28 mouse cellular contexts compared by ENCODE assay signal in genomic region chr14:95872020-95872419, GRCm38 (mm10). TPM values are rescaled to one million over a fixed set of nuclear protein-coding genes. Genes with fewer than 3 reads are reported as not detected.
A peak's percentile ranks its signal among the peaks of the same experiment; 100 is the strongest.
DNase-seq lines count a peak whose midpoint lies in the region; ATAC-seq and TF ChIP-seq lines count a peak whose summit lies in the region.
"Had no signal": no experiment of that assay in that cellular context is flagged by ENCODE, and none has a peak within 500 bp of the region (broad histone marks: within the 10 kb centered on the region; RNA-seq: fewer than 3 reads in every experiment).

No protein-coding gene starts in this region.

- no peaks in the 10 kb centered on the region for H3K9me3 ChIP-seq in lung, embryonic 14.5 days (ENCODE audit: low read depth, low read length)
- H3K9me3 ChIP-seq in MEL (replicated peaks; ENCODE audit: insufficient read depth, low read length), result no peaks in the 10 kb centered on the region

- H3K79me2 ChIP-seq in MEL (ENCODE audit: control insufficient read depth, insufficient read depth, low read length, poor library complexity), result no peaks in the 10 kb centered on the region

- no peak overlapping the region for H3K4me3 ChIP-seq in lung, embryonic 14.5 days (ENCODE audit: low read depth, low read length)
- no peak overlapping the region for H3K4me3 ChIP-seq in MEL (ENCODE audit: control insufficient read depth in 1 of 2, insufficient read depth in 1 of 2, low read depth in 2 of 2, low read length in 2 of 2)

- no peak overlapping the region for H3K4me2 ChIP-seq in lung, embryonic 14.5 days

- no peak overlapping the region for H3K9ac ChIP-seq in lung, embryonic 14.5 days
- no peak overlapping the region for H3K9ac ChIP-seq in MEL (ENCODE audit: control insufficient read depth, low read depth, low read length, poor library complexity, severe bottlenecking)

- H3K27me3 ChIP-seq in lung, embryonic 14.5 days (ENCODE audit: insufficient read depth, low read length), result no peaks in the 10 kb centered on the region
- H3K27me3 ChIP-seq in MEL (ENCODE audit: control insufficient read depth in 1 of 2, insufficient read depth in 2 of 2, low read length in 2 of 2), result no peaks in the 10 kb centered on the region
- H3K27me3 ChIP-seq: CH12.LX, Patski had no signal

- H3K27ac ChIP-seq in lung, embryonic 14.5 days (ENCODE audit: low read depth), result no peak overlapping the region
- H3K27ac ChIP-seq in MEL (ENCODE audit: control insufficient read depth, low read depth, low read length), result no peak overlapping the region

- TF ChIP-seq CTCF in lung, embryonic 14.5 days (IDR thresholded peaks at IDR 0.05; ENCODE audit: low read depth), result no peak
- no peak for TF ChIP-seq CTCF in MEL (IDR thresholded peaks at IDR 0.05 in 2 of 3, conservative IDR thresholded peaks at IDR 0.05 in 1 of 3; ENCODE audit: control insufficient read depth in 1 of 3, insufficient read depth in 1 of 3, low read depth in 2 of 3, low read length in 3 of 3, poor library complexity in 1 of 3, severe bottlenecking in 1 of 3)

- TF ChIP-seq EP300 in MEL (IDR thresholded peaks at IDR 0.05; ENCODE audit: low read depth in 1 of 2, low read length in 2 of 2), result peak; percentile 41 to 44; a peak in 2 of 4 replicates

- no peak for TF ChIP-seq POLR2A in MEL (IDR thresholded peaks at IDR 0.05; ENCODE audit: control insufficient read depth in 1 of 2, insufficient read depth in 1 of 2, low read depth in 1 of 2, low read length in 2 of 2, poor library complexity in 1 of 2)

- WGBS in lung, embryonic 14.5 days, result 47% methylated on average over 5 of the region's 5 CpGs

- peak; percentile 62 for ATAC-seq in lung, embryonic 14.5 days (ENCODE audit: insufficient read depth)
- ATAC-seq: activated CD4-positive, CD25-positive, alpha-beta regulatory T cell, adult 4 months; CD4-positive, CD25-positive, alpha-beta regulatory T cell, adult 4 months; Patski had no signal

- no peaks in the 10 kb centered on the region for H3K4me1 ChIP-seq in lung, embryonic 14.5 days (ENCODE audit: insufficient read depth)
- 0 out of 4 replicates have a peak, but pooled peaks cover 0 to 3% of the 10 kb centered on the region in 2 experiments for H3K4me1 ChIP-seq in MEL (ENCODE audit: control insufficient read depth in 1 of 2, insufficient read depth in 2 of 2, low read length in 2 of 2)

- H3K36me3 ChIP-seq in lung, embryonic 14.5 days (ENCODE audit: insufficient read depth), result no peaks in the 10 kb centered on the region
- peaks cover 0 to 6% of the 10 kb centered on the region in 2 experiments; a peak in 2 of 4 replicates for H3K36me3 ChIP-seq in MEL (ENCODE audit: control insufficient read depth in 1 of 2, insufficient read depth in 2 of 2, low read length in 2 of 2)
- H3K36me3 ChIP-seq: G1E had no signal

- peak; percentile 11 for DNase-seq in lung, embryonic 14.5 days
- DNase-seq in lung, postnatal 4 days, result no peak
- peak; percentile 42 for DNase-seq in MEL (ENCODE audit: low read depth, low spot score)
- DNase-seq in MEL-GATA-1-ER (ENCODE audit: extremely low read depth, low read depth), result peak; percentile 6
- no peak for DNase-seq in kidney, adult 9 months
- DNase-seq in layer of hippocampus, postnatal 36 days, result no peak
- DNase-seq: adrenal gland, adult 2 months; adrenal gland, adult 8-10 months; adrenal gland, postnatal 10 days; adrenal gland, postnatal 14 days; adrenal gland, postnatal 25 days; adrenal gland, postnatal 36 days; B cell, adult 2 months; cerebellum, adult 11 months; cerebellum, adult 11-12 months; cerebellum, adult 18-20 months; cerebellum, adult 2 months; cerebellum, adult 8-10 months had no signal

- no peak for TF ChIP-seq RAD21 in MEL (IDR thresholded peaks at IDR 0.05; ENCODE audit: low read depth, low read length)

TF ChIP-seq in MEL, 35 proteins besides CTCF, POLR2A, EP300 and RAD21:
- TF ChIP-seq MYB (IDR thresholded peaks at IDR 0.05; ENCODE audit: low read depth, low read length), result no peak
- peak; percentile 39; the same call in 1 of the 2 replicates for TF ChIP-seq GATA1 (IDR thresholded peaks at IDR 0.05; ENCODE audit: low read depth, low read length)
- no peak for TF ChIP-seq SIN3A (IDR thresholded peaks at IDR 0.05; ENCODE audit: low read length)
- peak; percentile 72; the same call in 1 of the 2 replicates for TF ChIP-seq ELF1 (IDR thresholded peaks at IDR 0.05; ENCODE audit: low read depth, low read length)
- no peak for TF ChIP-seq GABPA (IDR thresholded peaks at IDR 0.05; ENCODE audit: low read depth, low read length)
- no peak for TF ChIP-seq NRF1 (IDR thresholded peaks at IDR 0.05; ENCODE audit: insufficient read depth, low read depth, low read length, poor library complexity, severe bottlenecking)
- no peak for TF ChIP-seq MXI1 (IDR thresholded peaks at IDR 0.05; ENCODE audit: low read depth, low read length)
- no peak for TF ChIP-seq RCOR1 (IDR thresholded peaks at IDR 0.05; ENCODE audit: low read depth, low read length)
- TF ChIP-seq POLR2AphosphoS5 (IDR thresholded peaks at IDR 0.05; ENCODE audit: borderline replicate concordance, low read depth, low read length), result no peak
- no peak for TF ChIP-seq HCFC1 (IDR thresholded peaks at IDR 0.05; ENCODE audit: low read depth, low read length)
- TF ChIP-seq MEF2A (IDR thresholded peaks at IDR 0.05; ENCODE audit: extremely low read depth, insufficient replicate concordance, low read depth, low read length, poor library complexity, severe bottlenecking), result no peak
- TF ChIP-seq KAT2A (conservative IDR thresholded peaks at IDR 0.05; ENCODE audit: low read depth, low read length), result no peak

RNA-seq across cellular contexts. Expression of gene 4921530L21Rik, which starts 9.0 kb away (rescaled TPM):
- polyA plus RNA-seq in lung, embryonic 14.5 days (2014; fragmentation: Nextera tagmentation; extraction: Ambion mirVana), result not detected in 2 replicates
- not detected in 2 replicates for total RNA-seq in MEL (2012; rRNA removed)
- not detected for polyA plus RNA-seq in MEL (2012; ENCODE audit: insufficient read depth in 1 of 2, insufficient read length in 2 of 2, low read depth in 1 of 2, low replicate concordance in 2 of 2, missing spikeins in 1 of 2)
- not detected for total RNA-seq in layer of hippocampus, postnatal 36 days (2021)
- total RNA-seq: adrenal gland, adult 18-20 months; adrenal gland, adult 2 months; adrenal gland, adult 8-10 months; adrenal gland, postnatal 10 days; adrenal gland, postnatal 14 days; adrenal gland, postnatal 25 days; adrenal gland, postnatal 36 days; adrenal gland, postnatal 4 days; CH12.LX; ES-E14 had no signal
- polyA plus RNA-seq: activated CD4-positive, CD25-positive, alpha-beta regulatory T cell, adult 4 months; adrenal gland, adult 2 months; brain, embryonic 14.5 days; C2C12; CD4-positive, CD25-positive, alpha-beta regulatory T cell, adult 4 months; cerebellum, adult 2 months; G1E; Patski had no signal

Comparison
In these comparisons a context has a peak if more than half of its experiments do, and no peak if none do; other contexts are left out.
1. DNase-seq: peak in lung, embryonic 14.5 days (single experiment), MEL (single experiment) and MEL-GATA-1-ER (single experiment); none in lung, postnatal 4 days (0 of 2), kidney, adult 9 months (single experiment) and layer of hippocampus, postnatal 36 days (0 of 2).